Mouse (Mus musculus): ENCODE data around the gene Ankrd60.

Ankrd60 gene

DNA sequence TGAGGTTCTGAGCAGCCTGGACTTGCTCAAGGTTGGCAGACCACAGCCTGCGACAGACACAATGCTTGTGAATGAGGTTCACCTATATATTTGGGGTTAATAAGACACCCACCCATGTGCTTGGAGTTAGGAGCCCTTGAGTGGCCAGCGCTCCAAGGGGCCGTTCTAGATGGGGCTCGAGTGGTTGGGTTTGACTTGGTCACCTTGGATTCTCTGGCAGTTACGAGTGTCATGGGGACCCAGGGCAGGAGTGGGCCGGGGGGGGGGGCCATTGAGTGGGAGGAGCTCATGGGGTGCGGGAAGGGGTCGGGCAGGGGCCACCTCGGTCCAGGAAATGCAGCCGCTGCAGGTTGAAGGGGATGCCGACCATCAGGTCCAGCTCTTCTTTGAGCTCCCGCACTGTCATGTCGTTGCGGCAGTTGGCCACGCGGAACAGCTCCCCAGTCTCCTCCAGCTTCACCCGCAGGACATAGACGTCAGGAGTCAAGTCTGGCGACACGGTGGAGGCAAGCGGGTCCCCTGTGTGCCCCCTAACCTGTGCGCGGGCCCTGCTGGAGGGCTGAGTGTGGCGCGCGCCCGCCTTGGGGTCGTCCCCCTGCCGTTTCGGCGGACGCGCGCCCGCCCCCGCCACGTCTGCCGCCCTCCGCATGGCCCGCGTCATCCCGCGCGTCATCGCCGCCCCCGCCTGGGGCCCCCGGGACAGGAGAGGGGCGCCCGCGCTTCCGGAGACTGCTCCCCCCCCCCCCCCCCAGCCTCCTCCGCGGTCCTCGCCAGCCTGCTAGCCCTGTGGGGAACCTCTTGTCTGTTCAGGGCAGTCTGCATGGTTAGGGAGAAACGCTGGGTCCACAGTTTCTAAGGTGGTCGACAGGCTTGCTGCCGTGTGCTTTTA is at the start of gene Ankrd60:
TSS of gene Ankrd60 (minus strand) at position 697 of the 889 bp plus-strand sequence.
- in situ Hi-C loops (cut with MboI, MseI) = no loop called here

DNA sequence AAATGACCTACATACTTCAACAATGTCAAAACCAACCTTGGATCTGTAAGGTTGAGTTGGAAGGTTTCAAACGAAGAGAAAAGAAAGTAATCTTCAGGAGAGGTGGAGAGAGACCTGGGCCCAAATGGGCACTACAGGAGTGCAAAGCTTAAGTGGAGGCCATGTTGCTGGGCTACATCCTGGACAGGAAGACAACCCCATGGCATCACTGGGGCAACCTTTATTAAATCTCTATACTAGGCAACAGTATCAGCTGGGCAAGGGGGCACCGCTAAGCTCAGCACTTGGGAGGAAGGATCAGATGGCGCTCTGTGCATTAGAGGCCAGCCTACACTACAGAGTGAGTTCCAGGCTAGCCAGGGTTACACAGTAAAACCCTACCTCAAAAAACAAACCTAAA is 47.6 kb upstream of the Ankrd60 start:
- in situ Hi-C loops (cut with MboI, MseI) = no loop called here

DNA sequence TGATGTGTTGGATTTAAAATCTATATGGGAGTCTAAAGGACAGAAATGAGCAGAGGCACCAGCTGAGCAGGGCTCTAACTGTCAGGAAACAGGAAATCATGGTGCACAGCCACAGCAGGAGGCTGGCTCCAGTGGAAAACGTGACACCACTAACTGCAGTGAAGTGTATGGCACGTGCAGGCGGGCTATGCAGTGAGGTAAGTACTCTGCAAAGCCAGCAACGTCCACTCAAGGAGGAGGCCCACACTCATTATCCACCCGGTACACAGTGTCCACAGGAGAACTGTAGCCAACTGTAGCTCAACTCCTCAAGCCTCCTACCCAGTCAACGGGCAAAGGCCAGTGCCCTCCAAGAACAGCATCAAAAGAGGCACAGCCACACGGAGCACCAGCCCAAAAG is 46.5 kb upstream of the Ankrd60 start:
- in situ Hi-C loops (cut with MboI, MseI) = loop anchor here (25.0 kb wide), 1 partner anchor 438 kb away; no protein-coding TSS in a partner anchor

DNA sequence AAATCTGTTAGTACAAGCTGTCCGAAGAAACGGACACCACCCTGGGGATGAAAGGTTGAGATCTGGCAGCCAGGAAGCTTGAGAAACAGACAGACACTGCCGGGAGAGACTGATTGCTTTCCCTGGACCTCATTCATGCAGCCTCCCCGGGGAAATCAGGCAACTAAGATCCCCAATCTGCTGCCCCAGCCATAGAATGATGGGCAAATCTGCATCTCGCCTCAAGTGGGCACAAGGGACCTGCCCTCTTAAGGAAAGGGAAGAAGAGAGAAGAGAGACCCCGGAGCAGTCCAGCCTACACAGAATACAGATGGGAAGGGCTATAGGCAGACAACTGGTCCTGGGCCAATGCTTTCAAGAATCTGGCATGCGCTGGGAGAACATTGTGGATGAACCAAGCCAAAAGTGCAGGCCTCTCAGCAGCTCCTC is 44.0 kb upstream of the Ankrd60 start:
- in situ Hi-C loops (cut with MboI, MseI) = loop anchor here (25.0 kb wide), 1 partner anchor 440 kb away; no protein-coding TSS in a partner anchor

DNA sequence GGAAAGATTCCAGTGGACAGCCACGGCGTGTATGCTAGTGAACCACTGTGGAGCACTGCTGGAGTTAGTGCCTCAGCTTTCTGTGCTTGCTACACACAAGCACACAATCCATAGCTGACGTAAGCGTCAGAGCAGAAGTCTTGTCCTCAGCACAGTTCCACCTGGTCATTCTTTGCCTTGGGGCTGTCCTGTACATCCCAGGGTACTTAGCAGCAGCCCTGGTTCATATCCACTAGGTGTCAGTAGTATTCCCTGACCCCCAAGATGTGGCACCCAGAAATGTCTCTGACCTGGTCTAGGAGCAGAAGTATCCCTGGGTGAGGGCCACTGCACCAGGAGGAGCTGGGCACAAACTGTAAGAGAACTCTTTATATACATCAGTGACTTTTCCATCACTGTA is 42.5 kb upstream of the Ankrd60 start:
- in situ Hi-C loops (cut with MboI, MseI) = loop anchor here (25.0 kb wide), 1 partner anchor 442 kb away; no protein-coding TSS in a partner anchor

DNA sequence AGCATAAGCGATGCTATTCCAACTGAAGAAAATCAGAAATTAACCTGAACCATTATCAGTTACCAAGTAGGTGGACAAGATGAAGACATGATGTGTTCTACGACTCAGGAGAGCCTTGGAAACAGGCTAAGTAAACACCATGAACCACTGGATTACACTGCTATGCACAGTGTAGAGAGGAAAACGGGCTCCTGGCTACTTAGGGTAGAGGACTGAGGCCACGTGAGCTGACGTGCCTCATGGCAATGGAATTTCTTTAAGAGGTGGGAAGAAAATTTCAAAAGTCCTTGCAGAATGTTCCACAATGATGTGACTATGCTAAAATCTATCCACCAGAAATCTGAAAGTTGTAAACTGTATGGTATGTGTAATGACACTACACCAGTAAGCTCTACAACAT is 41.0 kb upstream of the Ankrd60 start:
- in situ Hi-C loops (cut with MboI, MseI) = loop anchor here (25.0 kb wide), 1 partner anchor 443 kb away; no protein-coding TSS in a partner anchor

DNA sequence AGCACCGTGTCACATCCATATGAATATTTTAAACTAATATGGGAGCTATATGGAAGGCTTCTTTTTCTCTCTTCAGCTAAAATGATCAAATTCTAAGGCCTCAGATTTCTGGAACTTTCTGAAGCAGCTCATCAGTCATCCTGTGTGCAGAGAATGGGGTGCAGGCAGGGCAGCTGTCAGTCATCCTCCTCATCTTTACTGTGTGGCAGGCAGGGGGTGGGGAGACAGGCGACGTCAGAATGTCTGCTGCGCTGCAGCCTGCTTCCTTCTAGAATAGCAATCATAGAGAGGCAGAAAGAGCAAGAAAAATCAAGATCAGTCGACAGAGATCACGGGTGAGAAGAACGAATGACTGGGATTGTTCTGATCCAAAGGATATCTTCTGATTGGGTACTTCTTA is 38.0 kb upstream of the Ankrd60 start:
- in situ Hi-C loops (cut with MboI, MseI) = loop anchor here (25.0 kb wide), 1 partner anchor 446 kb away; no protein-coding TSS in a partner anchor

DNA sequence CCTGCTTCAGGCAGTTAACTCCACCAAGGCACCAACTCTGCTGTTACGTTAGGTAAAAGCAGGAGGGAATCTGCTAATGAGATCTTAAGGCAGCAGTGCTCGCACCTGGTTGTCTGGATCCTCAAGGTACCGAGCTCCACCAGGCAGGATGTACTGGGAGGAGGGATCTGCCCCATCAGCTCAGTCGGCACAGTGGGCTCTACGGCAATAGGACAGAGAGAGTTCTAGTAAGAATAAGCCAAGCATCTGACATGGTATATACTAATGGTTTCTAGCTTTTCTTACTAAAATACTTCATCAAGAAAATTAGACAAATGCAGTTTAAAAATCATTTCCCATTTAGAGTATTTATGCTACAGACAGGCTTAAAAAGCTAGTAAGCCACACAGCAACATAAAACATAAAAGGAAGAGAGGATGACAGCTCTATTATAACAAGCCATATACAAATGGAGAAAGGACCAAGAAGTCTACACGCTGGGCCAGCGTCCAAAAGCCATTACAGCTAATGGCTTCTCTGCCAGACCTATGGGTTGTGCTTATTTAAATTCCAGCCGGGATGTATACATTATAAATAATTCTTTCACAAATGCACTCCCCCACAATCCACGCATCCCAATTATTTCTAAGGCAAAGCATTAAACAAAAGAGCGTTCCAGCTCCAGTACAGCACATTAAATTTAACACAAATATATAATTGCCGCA is 37.4 kb upstream of the Ankrd60 start:
- in situ Hi-C loops (cut with MboI, MseI) = loop anchor here (25.0 kb wide), 1 partner anchor 447 kb away; no protein-coding TSS in a partner anchor

DNA sequence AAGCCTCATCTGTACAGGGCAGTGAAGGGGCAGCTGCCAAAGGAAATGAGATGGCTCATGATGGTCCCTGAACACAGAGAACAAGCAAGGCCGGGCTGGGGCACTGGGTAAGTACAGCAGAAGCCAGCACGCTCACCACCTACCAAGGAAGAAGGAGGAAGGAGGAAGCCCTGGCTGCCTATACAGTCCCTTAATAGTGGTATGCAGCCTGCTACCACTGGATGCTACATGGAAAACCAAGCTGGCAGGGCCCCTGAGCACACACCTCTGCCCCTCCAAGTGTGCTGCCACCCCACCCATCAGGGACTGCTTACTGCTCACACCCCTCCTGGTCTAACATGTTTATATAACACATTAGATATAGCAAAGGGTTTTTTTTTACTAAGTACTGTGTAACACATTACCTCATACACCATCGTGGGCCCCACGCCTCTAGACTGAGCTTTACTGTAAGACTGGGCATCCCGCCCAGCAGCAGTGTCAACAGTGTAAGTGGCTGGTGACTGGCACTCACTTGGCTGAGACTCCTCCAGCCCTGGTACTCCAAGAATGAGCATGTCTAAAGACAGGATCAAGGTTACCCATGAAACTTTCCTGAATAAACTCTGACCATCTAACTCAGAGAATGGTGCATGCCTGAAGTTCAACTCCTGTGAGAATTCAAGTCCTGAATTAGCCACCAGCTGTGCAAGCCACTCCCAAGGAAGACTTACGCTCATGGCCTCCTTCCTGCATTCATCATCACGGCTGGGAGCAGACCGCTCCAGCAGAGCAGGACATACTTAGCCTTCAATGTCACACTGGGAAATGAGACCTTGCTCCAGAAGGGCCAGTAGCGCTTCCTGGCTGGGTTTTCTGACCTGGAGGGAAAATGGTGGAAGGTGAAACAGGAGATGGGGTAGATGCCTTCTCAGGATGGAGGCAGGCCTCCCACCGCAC is 30.1 kb upstream of the Ankrd60 start:
- in situ Hi-C loops (cut with MboI, MseI) = loop anchor here (10.0 to 25.0 kb wide), 2 partner anchors 454 to 597 kb away; no protein-coding TSS in a partner anchor

DNA sequence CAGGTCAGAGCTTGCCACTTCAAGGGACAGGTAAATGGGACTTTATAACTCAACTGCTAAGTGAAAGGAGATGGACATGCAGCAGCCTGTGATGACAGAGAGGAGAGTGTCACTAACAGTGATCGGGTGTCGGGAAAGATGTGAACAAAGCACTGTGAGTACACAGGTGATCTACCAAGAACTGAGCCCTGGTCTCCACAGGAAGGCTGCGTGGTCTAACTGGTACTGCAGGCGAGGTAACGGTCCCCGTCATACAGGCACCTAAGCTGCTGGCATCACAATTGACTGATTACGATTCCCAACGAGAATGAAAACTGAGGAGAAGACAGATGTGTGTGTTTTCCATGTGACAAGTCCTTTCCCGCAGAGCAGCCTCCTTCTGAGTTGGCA is 28.2 kb upstream of the Ankrd60 start:
- in situ Hi-C loops (cut with MboI, MseI) = loop anchor here (10.0 to 25.0 kb wide), 2 partner anchors 456 to 598 kb away; no protein-coding TSS in a partner anchor

DNA sequence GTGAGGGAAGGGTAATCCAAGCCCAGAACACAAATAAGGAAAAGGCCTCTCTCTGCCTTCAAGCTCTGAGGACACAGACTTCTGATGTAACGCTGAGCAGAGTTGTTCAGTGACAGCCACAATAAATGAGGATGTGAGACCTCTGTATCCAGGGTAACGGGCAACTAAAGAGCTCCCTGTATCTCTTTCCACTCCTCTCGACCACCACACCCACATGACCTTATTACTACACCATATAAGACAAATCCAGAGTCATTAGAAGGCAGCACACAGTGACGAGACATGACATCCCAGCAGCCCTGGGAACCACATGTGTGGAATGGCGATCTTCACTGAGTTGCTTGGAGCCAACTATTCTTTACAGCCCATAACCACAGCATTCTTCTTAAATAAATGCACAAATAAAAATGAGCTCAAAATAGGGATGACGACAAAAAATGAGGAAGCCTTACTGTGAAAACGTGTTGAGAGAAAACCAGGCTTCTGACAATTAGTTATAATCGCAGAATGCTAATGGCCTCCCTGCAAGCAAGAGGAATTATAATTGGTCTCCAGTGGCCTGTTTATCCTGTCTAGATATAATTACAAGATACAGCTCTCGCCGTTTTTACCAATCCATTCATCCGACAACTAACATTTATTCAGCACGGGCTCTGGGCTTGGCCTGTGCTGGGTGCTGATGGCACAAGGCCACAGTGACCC is 27.7 kb upstream of the Ankrd60 start:
- in situ Hi-C loops (cut with MboI, MseI) = loop anchor here (10.0 to 25.0 kb wide), 2 partner anchors 456 to 599 kb away; no protein-coding TSS in a partner anchor

DNA sequence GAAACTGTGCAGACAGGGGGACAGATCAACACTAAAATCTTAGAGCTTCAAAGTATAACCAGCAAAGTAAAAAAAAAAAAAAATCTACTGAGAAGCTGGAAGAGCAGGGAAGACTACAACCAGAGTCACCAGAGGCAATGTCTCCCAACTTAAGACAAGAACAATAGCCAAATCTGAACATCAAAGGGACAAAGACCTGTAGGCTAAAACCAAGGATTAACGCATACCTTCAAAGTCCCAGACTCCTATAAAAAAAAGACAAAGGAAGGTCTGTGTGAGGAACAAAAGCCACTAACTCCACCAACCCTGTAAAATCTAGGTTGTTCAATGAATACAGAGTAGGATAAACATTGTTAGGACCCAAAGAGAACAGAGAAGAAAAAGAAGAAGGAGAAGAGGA is 23.7 kb upstream of the Ankrd60 start:
- in situ Hi-C loops (cut with MboI, MseI) = loop anchor here (10.0 to 25.0 kb wide), 2 partner anchors 460 to 603 kb away; no protein-coding TSS in a partner anchor

DNA sequence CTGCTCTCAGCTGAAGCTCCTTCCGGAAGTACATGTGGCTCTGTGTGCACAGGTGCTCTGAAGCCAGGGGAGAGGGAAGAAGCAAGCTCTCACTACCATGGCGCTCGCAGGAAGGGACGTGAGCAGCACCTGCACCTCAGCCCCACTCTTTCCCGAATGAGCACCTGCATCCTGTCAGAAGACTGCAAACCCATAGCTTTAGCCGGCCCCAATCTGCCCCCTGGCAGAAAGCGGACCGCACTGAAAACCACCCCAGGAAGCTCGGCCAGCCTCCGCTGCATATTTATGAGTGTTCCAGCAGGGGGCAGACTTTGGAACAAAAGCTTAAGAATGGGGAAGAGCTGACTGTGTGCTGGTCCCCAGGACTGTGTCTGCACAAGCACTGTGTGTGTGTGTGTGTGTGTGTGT is 17.2 kb upstream of the Ankrd60 start:
- in situ Hi-C loops (cut with MboI, MseI) = no loop called here

DNA sequence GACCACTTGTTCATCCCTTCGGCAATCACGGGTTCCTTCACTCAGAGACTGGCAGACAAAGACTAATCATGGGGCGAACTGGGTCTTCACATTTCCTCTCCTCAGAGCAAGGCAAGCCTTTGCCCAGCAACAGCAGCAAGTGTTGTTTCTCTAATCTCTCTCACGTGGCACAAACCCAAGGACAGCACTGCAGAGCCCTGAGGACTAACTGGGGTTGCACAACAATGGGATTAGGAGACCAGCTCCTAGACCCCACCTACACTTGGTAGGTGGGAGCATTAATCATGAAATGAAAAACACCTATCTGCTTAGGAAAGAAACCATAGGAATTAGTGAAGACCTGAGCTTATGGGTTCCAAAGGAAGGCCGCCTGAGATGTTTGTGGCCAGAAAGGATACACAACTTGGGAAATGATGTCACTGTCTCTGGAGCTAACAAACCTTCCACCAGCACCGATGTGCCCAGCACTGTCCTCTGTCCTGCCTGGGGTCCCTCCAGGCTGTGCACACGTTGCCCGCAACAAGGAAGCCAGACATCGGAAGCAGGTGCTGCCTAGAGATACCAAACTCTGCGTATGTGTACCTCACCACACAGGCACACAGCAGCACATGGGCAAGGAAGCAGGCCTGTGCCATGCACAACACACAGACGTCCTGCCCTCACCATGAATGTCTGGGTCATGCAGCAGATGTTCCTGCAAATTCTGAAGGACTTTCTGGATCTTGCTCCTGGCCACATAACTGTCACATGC is 16.3 kb upstream of the Ankrd60 start:
- in situ Hi-C loops (cut with MboI, MseI) = no loop called here

DNA sequence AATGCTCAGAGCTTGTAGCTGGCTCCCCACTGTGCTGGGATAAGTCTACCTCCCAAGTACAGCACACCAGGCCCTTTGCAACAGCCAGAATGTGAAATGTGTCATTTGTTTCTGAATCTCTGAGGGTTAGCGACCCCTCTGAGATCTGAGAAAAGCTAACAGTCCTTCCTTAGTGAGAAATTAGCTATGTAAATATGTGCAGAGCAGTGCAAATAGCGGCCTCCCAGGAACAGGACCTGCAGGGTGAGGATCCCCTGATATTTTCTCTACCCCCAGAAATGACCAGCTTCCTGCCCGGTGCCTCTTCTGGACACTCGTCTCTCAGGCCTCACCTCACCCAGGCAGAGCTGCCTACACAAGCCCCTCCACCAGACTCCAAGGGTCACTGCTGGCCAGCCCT is 15.7 kb upstream of the Ankrd60 start:
- in situ Hi-C loops (cut with MboI, MseI) = no loop called here

DNA sequence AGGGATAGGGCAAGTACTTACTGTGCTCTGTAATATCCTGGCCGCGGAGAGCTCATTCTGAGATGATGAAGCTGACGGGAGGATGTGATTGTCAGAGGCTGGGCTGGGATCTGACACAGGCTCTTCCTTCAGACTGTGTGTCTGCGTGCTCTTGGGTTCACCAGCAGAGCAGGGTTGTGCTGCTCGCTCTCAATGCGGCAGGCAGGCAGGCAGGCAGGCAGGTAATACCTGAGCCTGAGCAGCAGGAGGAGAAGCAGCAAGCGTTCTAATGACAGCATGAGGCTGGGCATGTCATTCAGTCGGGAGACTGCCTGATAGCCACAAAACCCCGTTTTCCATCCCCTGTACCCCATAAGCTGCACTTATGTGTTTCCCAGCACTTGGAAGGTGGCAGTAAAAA is 14.6 kb upstream of the Ankrd60 start:
- in situ Hi-C loops (cut with MboI, MseI) = no loop called here

DNA sequence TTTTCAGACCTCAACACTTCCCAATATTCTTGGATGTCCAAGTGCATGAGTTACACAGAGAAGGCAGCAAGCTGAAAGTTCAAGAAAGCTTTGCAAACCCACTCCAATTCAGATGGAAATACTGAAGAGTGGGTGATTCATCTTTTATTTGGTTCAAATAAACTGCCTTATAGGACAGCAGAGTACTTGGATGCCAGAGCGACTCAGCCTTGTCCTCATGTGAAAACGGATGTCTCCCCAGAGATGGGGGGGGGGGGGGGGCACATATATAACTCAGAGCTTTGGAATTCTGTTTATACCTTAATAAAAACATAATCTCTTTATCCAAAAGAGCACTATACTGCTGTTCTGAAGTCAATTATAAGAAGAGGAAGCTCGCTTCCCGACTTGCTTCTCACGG is 9.2 kb upstream of the Ankrd60 start:
- in situ Hi-C loops (cut with MboI, MseI) = no loop called here

DNA sequence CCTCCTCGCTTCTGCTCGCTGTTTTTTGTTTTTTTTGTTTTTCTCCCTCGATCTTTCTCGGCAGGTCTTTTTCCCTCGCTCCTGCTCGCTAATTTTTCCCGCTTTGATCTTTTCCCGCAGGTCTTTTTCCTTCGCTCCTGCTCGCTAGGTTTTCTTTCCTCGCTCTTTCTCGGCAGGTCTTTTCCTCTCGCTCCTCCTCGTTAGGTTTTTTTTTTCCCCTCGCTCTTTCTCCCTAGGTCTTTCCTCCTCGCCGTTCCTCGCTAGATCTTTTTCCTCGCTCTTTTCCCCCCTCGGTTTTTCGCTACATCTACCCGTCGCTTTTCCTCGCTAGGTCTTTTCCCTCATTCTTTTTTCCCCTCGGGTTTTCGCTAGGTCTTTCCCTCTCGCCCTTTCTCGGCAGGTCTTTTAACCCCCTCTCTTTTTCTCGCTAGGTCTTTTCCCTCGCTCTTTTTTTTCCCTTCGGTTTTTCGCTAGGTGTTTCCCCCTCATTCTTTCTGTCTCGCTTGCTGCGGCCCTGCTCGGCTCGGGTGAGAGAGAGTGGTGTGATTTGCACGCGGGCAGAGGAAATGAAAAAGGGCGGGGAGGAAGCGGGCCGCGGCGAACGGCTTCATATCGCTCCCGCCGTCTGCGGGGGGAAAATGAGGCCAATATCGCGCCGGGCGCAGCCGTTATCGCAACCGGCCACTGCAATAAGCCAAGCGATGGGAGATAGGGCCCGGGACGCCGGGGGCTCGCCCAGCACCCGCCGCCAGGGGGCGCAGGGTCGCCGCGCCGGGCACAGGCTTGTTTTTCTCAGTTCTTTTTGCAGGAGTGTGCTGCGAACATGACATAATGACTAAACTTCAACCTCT is 8.2 kb upstream of the Ankrd60 start:
- in situ Hi-C loops (cut with MboI, MseI) = no loop called here
